Comparison of ENCODE assay signal across 9 mouse cellular contexts in the genomic region with DNA sequence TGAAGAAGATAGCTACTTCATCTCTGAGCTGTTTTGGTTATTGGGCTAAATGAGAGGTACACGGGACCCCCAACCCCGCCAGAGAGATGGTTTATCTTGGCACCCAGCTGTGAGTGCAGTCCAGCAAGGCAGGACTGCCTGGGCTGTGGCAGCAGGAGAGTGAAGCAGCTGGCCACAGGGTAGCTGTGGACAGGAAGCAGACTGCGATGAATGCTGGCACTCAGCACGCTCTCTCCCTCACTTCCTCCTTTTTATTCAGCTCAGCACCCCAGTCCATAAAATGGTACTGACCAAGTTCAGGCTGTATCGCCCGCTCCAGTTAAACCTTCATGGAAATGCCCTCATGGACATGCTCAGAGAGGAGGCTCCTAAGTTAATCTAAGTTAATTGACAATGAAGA.
A peak's percentile ranks its signal among the peaks of the same experiment; 100 is the strongest.
DNase-seq lines count a peak whose midpoint lies in the region; ATAC-seq and TF ChIP-seq lines count a peak whose summit lies in the region.
"Had no signal": no experiment of that assay in that cellular context is flagged by ENCODE, and none has a peak within 500 bp of the region (broad histone marks: within the 10 kb centered on the region; RNA-seq: fewer than 3 reads in every experiment).

No protein-coding gene starts in this region.

- H3K4me2 ChIP-seq in heart, embryonic 12.5 days: no peak overlapping the region

- H3K4me3 ChIP-seq in heart, embryonic 12.5 days: no peak overlapping the region
- H3K4me3 ChIP-seq in lung, adult 2 months (replicated peaks; ENCODE audit: extremely low read depth, low read depth, low read length): no peak overlapping the region

- H3K27ac ChIP-seq in heart, embryonic 12.5 days (ENCODE audit: poor library complexity, severe bottlenecking): no peak overlapping the region

- ATAC-seq in heart, embryonic 12.5 days (ENCODE audit: insufficient number of reproducible peaks, low FRiP score): no peak

- H3K4me1 ChIP-seq in heart, embryonic 12.5 days (replicated peaks): peaks cover 4% of the 10 kb centered on the region
- H3K4me1 ChIP-seq in lung, adult 2 months (ENCODE audit: control insufficient read depth, insufficient read depth, low read length): peaks cover 3% of the 10 kb centered on the region; the same call in 1 of the 2 replicates

- H3K36me3 ChIP-seq in heart, embryonic 12.5 days: no peaks in the 10 kb centered on the region

- WGBS in heart, embryonic 12.5 days: 27% methylated on average over 6 of the region's 6 CpGs
- 30% methylated on average over 6 of the region's 6 CpGs for WGBS in lung, adult 2 months

- DNase-seq in heart, adult 11 months: peak; percentile 98
- peak; percentile 10 to 16 for DNase-seq in spleen, postnatal 36 days (ENCODE audit: low spot score in 2 of 2)
- no peak for DNase-seq in spleen, postnatal 10 days (ENCODE audit: low spot score in 2 of 2)
- peak; percentile 12 for DNase-seq in lung, adult 2 months
- no peak for DNase-seq in spleen, adult 12 weeks (ENCODE audit: low spot score)
- no peak for DNase-seq in thymus, postnatal 10 days (ENCODE audit: low spot score in 2 of 2)
- DNase-seq in ovary, adult 18-20 months (ENCODE audit: low spot score): no peak
- DNase-seq: retina, postnatal 1 day had no signal

- H3K27me3 ChIP-seq in heart, embryonic 12.5 days (replicated peaks): no peaks in the 10 kb centered on the region

- H3K9ac ChIP-seq in heart, embryonic 12.5 days: no peak overlapping the region

- TF ChIP-seq POLR2A in lung, adult 2 months (IDR thresholded peaks at IDR 0.05; ENCODE audit: borderline replicate concordance, extremely low read depth, low read depth, low read length): no peak

- H3K9me3 ChIP-seq in heart, embryonic 12.5 days (replicated peaks): 0 out of 2 replicates have a peak, but pooled peaks cover 3% of the 10 kb centered on the region

- TF ChIP-seq CTCF in lung, adult 2 months (IDR thresholded peaks at IDR 0.05; ENCODE audit: insufficient read depth, low read length): no peak

Comparison
In these comparisons a context has a peak if more than half of its experiments do, and no peak if none do; other contexts are left out.
1. DNase-seq: peak in heart, adult 11 months (single experiment), spleen, postnatal 36 days (2 of 2) and lung, adult 2 months (single experiment); none in spleen, postnatal 10 days (0 of 2), spleen, adult 12 weeks (single experiment), thymus, postnatal 10 days (0 of 2) and ovary, adult 18-20 months (single experiment).